Mouse (Mus musculus) embryo, embryonic 10.5 days (tissue): ENCODE measurements at regions not wholly inside any gene's neighbourhood (a gene's known extent, or its start where the extent isn't known, plus 50 kb on each side); places are given as distances from the start of the nearest gene placed in this dataset.

Source experiments
- DNase-seq: peaks from one replicate; pipeline ENCODE4 v3.0.0-alpha.2; 2015; ENCODE audit warnings: low spot score

DNA sequence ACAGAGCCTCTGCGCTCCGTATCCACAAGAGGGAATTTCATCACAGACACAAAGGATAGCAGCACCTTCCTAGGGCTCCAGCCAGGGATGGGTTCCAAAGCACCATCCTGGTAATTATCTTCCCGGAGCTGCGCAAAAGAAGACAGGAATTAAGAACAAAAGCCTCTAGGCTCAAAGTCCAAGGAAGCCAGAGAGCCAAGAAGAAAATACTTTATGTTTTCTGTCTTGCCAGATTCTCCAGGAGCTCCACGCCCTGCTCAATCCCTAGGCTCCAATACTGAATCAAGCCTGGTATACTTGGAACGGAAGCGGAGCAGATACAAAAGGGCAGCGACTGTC is 54.4 kb downstream of the Irf2bpl start:
- no peak for DNase-seq

GRCm38 (mm10) chr12:86829581-86830246 is 54.9 kb downstream of the Irf2bpl start:
- DNase-seq, result no peak

DNA sequence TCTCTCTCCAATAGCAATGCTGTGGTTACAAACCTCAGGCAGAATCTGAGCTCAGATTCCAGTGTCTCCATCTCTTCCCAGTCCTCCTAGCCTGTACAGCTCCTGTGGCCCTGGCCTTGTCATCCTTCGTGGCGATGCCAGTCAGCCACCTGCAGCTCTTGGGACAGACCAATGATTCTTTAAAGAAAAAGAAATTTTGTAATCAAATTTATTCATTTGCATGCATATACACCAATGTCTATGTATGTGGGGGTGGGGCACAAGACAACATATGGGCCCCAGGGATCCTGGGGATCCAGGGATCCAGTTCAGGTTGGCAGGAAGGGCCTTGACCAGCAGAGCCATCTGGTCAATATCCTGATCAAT is 57.4 kb downstream of the Irf2bpl start:
- DNase-seq, result no peak

GRCm38 (mm10) chr12:86826420-86827240 is 58.0 kb downstream of the Irf2bpl start:
- DNase-seq, result no peak

DNA sequence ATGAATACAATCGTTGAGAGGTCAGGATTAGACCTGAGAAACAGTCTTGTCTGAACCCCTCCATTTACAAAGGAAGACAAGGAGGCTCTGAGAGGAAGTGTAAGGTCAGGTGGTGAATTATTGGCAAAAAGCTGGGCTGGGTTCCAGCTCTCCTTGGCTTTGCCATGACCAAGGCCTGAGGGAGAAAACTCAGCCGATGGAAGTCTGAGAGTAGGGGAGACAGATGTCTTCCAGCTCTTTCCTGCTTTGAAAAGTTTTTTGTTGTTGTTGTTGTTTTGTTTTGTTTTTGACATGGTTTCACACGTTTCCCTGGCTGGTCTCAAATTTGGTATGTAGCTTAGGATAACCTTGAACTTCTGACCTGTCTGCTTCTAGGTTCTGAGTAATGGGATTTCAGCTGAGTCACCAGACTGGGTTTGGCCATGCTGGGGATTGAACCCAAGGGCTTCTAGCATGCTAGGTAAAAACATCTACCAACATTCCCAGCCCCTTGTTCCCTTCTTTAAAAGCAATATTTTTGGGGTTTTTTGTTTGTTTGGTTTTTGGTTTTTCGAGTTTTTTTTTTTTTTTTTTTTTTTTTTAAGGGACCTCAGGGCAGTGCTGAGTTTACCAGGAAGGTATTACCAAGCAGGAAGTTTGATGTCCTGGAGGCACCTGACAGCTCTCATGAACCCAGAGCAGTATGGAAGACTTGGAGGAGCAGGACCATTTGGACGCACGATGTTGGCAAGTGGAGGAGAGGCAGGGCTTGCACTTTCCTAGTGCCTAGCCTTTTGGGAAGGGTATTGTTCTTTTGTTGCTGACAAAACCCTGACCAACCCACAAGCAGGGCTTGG is 58.8 kb downstream of the Irf2bpl start:
- no peak for DNase-seq

- DNase-seq, result peak; percentile 74
Observed at GRCm38 (mm10) chr12:86824860-86825583, 59.6 kb downstream of the Irf2bpl start.

- peak; percentile 95 for DNase-seq
Observed at GRCm38 (mm10) chr12:86823855-86824589, 60.6 kb downstream of the Irf2bpl start.

GRCm38 (mm10) chr12:86823488-86823854 is 61.1 kb downstream of the Irf2bpl start:
- DNase-seq, result no peak

DNA sequence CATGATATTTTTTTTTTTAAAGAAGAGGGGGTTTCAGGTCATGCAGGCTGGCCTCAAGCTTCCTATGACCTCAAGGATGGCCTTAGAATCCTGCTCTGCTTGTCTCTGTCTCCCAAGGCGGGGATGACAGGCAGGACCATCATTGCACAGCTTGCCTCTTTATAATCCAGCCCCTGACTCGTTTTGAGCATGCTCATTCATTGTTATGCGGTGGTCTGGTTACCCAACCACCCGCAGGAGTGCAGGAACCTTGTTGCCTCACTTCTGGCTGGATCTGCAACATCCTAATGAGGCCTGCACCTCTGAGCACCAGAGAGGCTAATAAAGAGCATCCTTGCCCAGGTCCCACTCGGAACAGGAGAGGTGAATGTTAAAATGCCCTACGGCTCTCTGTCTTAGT is 63.4 kb downstream of the Irf2bpl start:
- no peak for DNase-seq

GRCm38 (mm10) chr12:86819568-86819967 is 65.0 kb downstream of the Irf2bpl start:
- no peak for DNase-seq

DNA sequence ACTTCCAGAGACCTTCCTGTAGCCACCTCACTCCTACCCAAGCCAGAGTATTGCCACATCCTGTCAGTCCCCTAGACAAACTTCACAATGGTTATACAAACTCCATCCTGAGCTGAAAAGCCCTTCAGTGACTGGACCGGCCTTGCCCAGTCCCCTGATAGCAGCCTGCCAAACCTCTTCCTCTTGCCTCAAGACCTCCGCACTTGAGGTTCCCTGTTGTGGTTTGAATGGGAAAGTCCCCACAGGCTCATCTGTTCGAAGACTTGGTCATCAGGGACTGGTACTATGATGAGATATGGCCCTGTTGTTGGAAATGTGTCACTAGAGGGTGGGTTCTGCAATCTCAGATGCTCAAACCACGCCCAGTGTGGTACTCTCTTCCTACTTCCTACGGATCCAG is 65.4 kb downstream of the Irf2bpl start:
- DNase-seq, result no peak

- no peak for DNase-seq
Observed at GRCm38 (mm10) chr12:86818201-86818600, 66.4 kb downstream of the Irf2bpl start.

DNA sequence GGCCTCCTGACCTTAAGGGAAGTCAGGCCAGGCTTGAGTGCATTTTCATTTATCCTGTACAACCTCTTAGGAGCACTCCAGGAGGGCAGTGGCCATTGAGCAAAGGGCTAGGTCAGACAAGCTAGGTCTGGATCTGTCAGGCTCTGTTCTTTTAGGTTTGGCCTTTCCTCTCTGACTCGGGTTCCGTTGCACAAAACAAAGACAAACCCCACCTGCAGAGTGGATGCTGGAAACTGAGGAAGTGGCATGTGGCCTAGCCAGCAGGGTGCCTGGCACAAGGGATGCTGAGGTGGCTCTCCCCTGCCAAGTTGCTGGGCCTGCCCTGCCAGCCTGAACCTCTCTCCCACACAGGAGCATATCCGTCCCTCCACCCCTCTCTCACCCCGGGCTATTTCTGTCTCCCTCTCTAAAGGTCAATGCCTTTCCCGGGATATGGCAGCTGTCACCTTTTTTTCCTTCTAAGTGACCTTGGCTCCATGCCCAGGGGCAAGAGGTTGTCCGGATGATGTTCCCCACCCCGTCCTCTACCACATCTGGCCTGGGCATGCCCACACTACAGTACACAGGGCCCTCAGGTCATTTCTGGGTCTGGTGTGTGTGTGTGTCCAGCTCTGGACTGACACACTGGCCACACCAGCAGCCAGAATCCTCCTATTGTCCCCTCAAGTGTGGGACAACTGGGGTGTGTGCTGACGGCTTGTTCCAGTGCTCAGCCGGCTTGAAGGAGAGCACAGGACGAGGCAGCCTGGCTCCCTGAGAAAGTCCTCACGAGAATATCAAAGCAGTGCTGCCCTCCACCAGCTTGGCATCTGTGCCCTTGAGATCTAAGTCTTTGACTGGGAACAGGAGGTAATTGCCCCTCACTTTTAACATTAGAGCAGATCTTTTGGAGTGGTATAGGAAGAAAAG is 67.6 kb downstream of the Irf2bpl start:
- no peak for DNase-seq

DNA sequence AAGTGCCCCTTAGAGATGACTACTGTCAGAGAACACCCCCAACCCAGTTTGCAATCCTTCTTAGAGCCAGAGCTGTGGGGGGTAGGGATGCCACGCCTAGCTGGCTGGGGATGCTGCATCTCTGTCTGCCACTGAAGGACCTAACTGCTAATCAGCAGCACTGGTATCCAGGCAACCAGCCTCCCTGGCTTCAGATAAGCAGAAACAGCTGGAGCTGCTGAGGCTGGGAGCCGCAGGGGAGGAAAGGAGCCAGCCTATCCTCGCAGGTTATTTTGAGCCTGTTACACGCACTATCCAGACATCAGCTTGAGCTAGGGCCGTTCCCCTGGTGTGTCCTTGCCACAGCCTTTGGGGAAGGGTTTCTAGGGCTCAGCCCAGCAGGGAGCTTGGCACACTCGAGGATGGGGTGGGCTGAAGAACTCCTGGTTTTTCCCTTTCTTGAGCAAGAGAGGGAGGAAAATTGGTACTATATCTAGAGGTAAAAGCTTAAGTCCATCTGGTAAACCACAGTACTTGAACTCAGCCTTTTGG is 68.4 kb downstream of the Irf2bpl start:
- peak; percentile 87 for DNase-seq

DNA sequence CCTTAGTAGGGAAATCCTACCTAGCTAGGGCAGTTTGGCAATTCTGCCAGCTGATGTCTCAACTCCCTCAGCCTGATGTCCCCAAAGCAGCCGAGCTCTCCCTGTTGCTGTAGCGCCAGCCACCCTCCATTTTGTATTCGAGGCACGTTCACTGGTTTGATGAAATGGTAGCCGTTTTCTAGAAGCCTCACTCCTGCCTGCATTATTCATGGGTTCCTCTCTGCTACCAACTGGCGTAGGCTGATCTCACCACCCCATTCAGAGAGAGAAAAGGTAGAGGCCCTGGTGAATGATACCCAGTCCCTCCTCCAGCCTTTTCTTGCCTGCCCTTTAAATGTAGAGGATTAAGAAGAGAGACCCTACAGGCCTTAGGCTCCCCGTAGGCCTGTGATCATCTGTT is 69.9 kb downstream of the Irf2bpl start:
- DNase-seq, result no peak
